ENCODE assay signal across 8 mouse cellular contexts in the genomic region with DNA sequence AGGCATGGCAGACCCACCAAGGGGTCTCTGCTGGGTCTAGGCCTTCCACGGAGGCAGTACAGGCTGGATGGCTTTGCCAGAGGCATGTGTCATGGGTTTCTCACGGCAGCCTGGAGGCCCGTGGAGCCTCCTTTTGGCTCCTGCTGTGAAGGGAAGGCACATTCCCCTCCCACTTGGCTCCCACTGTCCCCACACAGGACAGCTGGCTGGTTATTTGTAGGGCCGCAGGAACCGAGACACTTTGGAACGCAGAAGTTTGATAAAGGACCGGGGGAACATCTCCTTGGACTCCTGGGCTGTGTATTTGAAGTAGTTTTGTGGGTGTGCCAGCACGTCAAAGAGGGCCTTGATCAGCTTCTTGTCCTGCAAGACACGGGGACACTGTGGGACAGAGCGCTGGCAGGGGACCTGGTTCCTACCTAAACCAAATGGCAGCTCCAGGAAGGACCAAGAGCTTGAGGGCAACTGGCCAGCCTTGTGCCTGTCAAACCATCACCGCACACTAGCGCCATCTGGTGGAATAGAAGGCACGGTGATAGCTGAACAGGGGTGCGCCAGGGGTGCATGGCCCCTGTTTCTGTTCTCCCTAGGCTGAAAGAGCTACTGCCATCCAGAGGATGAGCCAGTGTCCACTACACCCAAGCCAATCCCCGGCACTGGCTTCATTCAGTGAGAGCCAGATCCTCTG. TPM values are rescaled to one million over a fixed set of nuclear protein-coding genes. Genes with fewer than 3 reads are reported as not detected.
DNase-seq lines count a peak whose midpoint lies in the region.

No protein-coding gene starts in this region.

- peak; percentile 87 for DNase-seq in CD4-positive, CD25-positive, alpha-beta regulatory T cell, adult 2 months (ENCODE audit: low read depth, low spot score)
- DNase-seq in NIH3T3 (ENCODE audit: low read depth) = peak; percentile 87
- DNase-seq in cerebellum, postnatal 14 days = peak; percentile 81 to 91
- peak; percentile 74 for DNase-seq in heart, adult 8-10 months (ENCODE audit: low spot score)
- peak; percentile 48 for DNase-seq in layer of hippocampus, adult 9-10 months (ENCODE audit: low spot score)
- DNase-seq in lung, postnatal 10 days = peak; percentile 87
- peak; percentile 58 to 62 for DNase-seq in right cerebral cortex, adult 2 months (ENCODE audit: low spot score in 2 of 2)
- DNase-seq in yolk sac, embryonic 10.5 days (ENCODE audit: low spot score) = peak; percentile 18

RNA-seq across cellular contexts. Expression of a gene that starts 12.3 kb away (rescaled TPM):
- total RNA-seq in heart, adult 8-10 months (2022) = 1 to 10 TPM; 5.3 to 6.7 (median 5.9) TPM

RNA-seq across cellular contexts. Expression of a gene that starts 43.7 kb away (rescaled TPM):
- 10 to 100 TPM; 43.6 to 51.3 (median 46.9) TPM for total RNA-seq in heart, adult 8-10 months (2022)

RNA-seq across cellular contexts. Expression of a gene that starts 43.9 kb away (rescaled TPM):
- total RNA-seq in heart, adult 8-10 months (2022) = 10 to 100 TPM; 57.1 to 66.2 (median 60.4) TPM

Comparison
In these comparisons a context has a peak if more than half of its experiments do, and no peak if none do; other contexts are left out.
1. Peak in every context shown above with its lines: DNase-seq.
2. DNase-seq: peak in every context shown above with its lines; median percentile 87 in CD4-positive, CD25-positive, alpha-beta regulatory T cell, adult 2 months; 87 in NIH3T3; 87 in lung, postnatal 10 days; 86 in cerebellum, postnatal 14 days; 74 in heart, adult 8-10 months; 60 in right cerebral cortex, adult 2 months; 48 in layer of hippocampus, adult 9-10 months; 18 in yolk sac, embryonic 10.5 days.